Mouse (Mus musculus): ENCODE measurements around the gene Dok4. TPM values are rescaled to one million over a fixed set of nuclear protein-coding genes. Genes with fewer than 3 reads are reported as not detected.
A peak's percentile ranks its signal among the peaks of the same experiment; 100 is the strongest.
"Not testable (repeated sequence)": the region's sequence is repeated elsewhere in the genome, so short reads cannot be mapped to it uniquely, and the experiment has no call there.

Gene Dok4
- polyA plus RNA-seq, 1 experiment from 2014 or later = 12.9 TPM

- H3K4me3 ChIP-seq (ENCODE audit: low read depth, low read length) = peak within 1 kb of the TSS; percentile 92
- H3K4me2 ChIP-seq = peak within 1 kb of the TSS; percentile 90
- H3K27me3 ChIP-seq (ENCODE audit: control insufficient read depth, insufficient read depth, low read length) = no peaks in the 10 kb centered on the region
- peak; percentile 99 for DNase-seq (ENCODE audit: low spot score, missing footprints)
- peak within 1 kb of the TSS; percentile 63 for H3K9ac ChIP-seq (ENCODE audit: low read length)
- no peaks in the 10 kb centered on the region for H3K9me3 ChIP-seq (ENCODE audit: control insufficient read depth, low read length)
- no peaks in the 10 kb centered on the region for H3K36me3 ChIP-seq (ENCODE audit: control insufficient read depth, insufficient read depth, low read length)
- peak within 1 kb of the TSS; percentile 25 for H3K27ac ChIP-seq (ENCODE audit: low read depth, low read length)
- ATAC-seq (ENCODE audit: low FRiP score) = peak; percentile 97
- peaks cover 9% of the 10 kb centered on the region for H3K4me1 ChIP-seq (ENCODE audit: control insufficient read depth, insufficient read depth, low read length)
- WGBS = under 1% methylated on average over 78 of the region's 82 CpGs
Observed at GRCm38 (mm10) chr8:94837662-94838574, 38.2 kb downstream of the Dok4 start, which contains the start of the genes Coq9 and Ciapin1. Coq9 (plus strand) TSS chr8:94838321. Ciapin1 (minus strand) TSS chr8:94838358.

GRCm38 (mm10) chr8:94836456-94837240 lies 39.5 kb downstream of the Dok4 start:
- WGBS = 78% methylated on average over 11 of the region's 11 CpGs
- Histone ChIP-seq H3K4me3 (ENCODE audit: low read depth, low read length) (peak overlapping the region; percentile 92), H3K36me3 (ENCODE audit: control insufficient read depth, insufficient read depth, low read length) (0 out of 2 replicates have a peak, but pooled peaks cover 2% of the 10 kb centered on the region), H3K9ac (ENCODE audit: low read length) (no peak overlapping the region; the same call in 1 of the 2 replicates), H3K9me3 (ENCODE audit: control insufficient read depth, low read length) (no peaks in the 10 kb centered on the region), H3K27me3 (ENCODE audit: control insufficient read depth, insufficient read depth, low read length) (no peaks in the 10 kb centered on the region), H3K4me1 (ENCODE audit: control insufficient read depth, insufficient read depth, low read length) (peaks cover 9% of the 10 kb centered on the region), H3K4me2 (peak overlapping the region; percentile 90), H3K27ac (ENCODE audit: low read depth, low read length) (no peak overlapping the region)
- no peak for DNase-seq (ENCODE audit: low spot score, missing footprints)
- ATAC-seq (ENCODE audit: low FRiP score) = no peak

GRCm38 (mm10) chr8:94835751-94836150 lies 40.4 kb downstream of the Dok4 start:
- H3K9ac ChIP-seq (ENCODE audit: low read length); DNase-seq (ENCODE audit: low spot score, missing footprints); H3K27ac ChIP-seq (ENCODE audit: low read depth, low read length); H3K4me3 ChIP-seq (ENCODE audit: low read depth, low read length); H3K4me2 ChIP-seq; H3K4me1 ChIP-seq (ENCODE audit: control insufficient read depth, insufficient read depth, low read length); H3K36me3 ChIP-seq (ENCODE audit: control insufficient read depth, insufficient read depth, low read length); H3K9me3 ChIP-seq (ENCODE audit: control insufficient read depth, low read length); ATAC-seq (ENCODE audit: low FRiP score); H3K27me3 ChIP-seq (ENCODE audit: control insufficient read depth, insufficient read depth, low read length): not testable (repeated sequence)
- 94% methylated on average over 13 of the region's 13 CpGs for WGBS

DNA sequence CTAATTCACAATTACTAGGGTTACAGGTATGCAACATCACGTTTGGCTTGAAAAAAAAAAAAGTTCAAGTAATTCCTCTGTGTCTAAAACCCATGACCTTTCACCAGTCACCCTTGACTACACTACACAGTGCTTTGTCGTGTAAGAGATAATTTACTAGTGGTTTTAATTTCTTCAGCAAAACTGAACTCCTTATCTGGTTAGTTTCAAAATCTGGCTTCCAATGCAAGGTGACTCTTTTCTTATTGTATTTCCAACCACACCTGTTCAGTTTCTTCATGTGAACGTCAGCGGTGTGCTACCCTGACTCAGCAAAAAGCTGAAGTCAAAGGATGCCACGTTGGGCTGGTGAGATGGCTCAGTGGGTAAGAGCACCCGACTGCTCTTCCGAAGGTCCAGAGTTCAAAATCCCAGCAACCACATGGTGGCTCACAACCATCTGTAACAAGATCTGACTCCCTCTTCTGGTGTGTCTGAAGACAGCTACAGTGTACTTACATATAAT lies 42.2 kb downstream of the Dok4 start:
- H3K36me3 ChIP-seq (ENCODE audit: control insufficient read depth, insufficient read depth, low read length) = peaks cover 11% of the 10 kb centered on the region
- not testable (repeated sequence) for H3K9me3 ChIP-seq (ENCODE audit: control insufficient read depth, low read length); DNase-seq (ENCODE audit: low spot score, missing footprints); H3K4me3 ChIP-seq (ENCODE audit: low read depth, low read length); H3K4me2 ChIP-seq; H3K9ac ChIP-seq (ENCODE audit: low read length); H3K27ac ChIP-seq (ENCODE audit: low read depth, low read length); ATAC-seq (ENCODE audit: low FRiP score); H3K27me3 ChIP-seq (ENCODE audit: control insufficient read depth, insufficient read depth, low read length); H3K4me1 ChIP-seq (ENCODE audit: control insufficient read depth, insufficient read depth, low read length)
- 87% methylated on average over 7 of the region's 7 CpGs for WGBS

- no peaks in the 10 kb centered on the region for H3K9me3 ChIP-seq (ENCODE audit: control insufficient read depth, low read length)
- WGBS = 94% methylated on average over 6 of the region's 6 CpGs
- H3K4me3 ChIP-seq (ENCODE audit: low read depth, low read length) = no peak overlapping the region
- no peak overlapping the region for H3K9ac ChIP-seq (ENCODE audit: low read length)
- H3K36me3 ChIP-seq (ENCODE audit: control insufficient read depth, insufficient read depth, low read length) = peaks cover 17% of the 10 kb centered on the region
- DNase-seq (ENCODE audit: low spot score, missing footprints) (peak; percentile 23), ATAC-seq (ENCODE audit: low FRiP score) (no peak)
- H3K27me3 ChIP-seq (ENCODE audit: control insufficient read depth, insufficient read depth, low read length) = no peaks in the 10 kb centered on the region
- no peak overlapping the region for H3K27ac ChIP-seq (ENCODE audit: low read depth, low read length)
- no peak overlapping the region for H3K4me2 ChIP-seq
- no peaks in the 10 kb centered on the region for H3K4me1 ChIP-seq (ENCODE audit: control insufficient read depth, insufficient read depth, low read length)
Observed at GRCm38 (mm10) chr8:94828284-94828683, 47.8 kb downstream of the Dok4 start.

- 94% methylated on average over 5 of the region's 5 CpGs for WGBS
- H3K4me3 ChIP-seq (ENCODE audit: low read depth, low read length) = no peak overlapping the region
- H3K9me3 ChIP-seq (ENCODE audit: control insufficient read depth, low read length) = no peaks in the 10 kb centered on the region
- ATAC-seq (ENCODE audit: low FRiP score) (no peak), DNase-seq (ENCODE audit: low spot score, missing footprints) (no peak)
- H3K9ac ChIP-seq (ENCODE audit: low read length) = no peak overlapping the region
- no peak overlapping the region for H3K4me2 ChIP-seq
- H3K36me3 ChIP-seq (ENCODE audit: control insufficient read depth, insufficient read depth, low read length) = peaks cover 18% of the 10 kb centered on the region
- no peak overlapping the region for H3K27ac ChIP-seq (ENCODE audit: low read depth, low read length)
- H3K27me3 ChIP-seq (ENCODE audit: control insufficient read depth, insufficient read depth, low read length) = no peaks in the 10 kb centered on the region
- H3K4me1 ChIP-seq (ENCODE audit: control insufficient read depth, insufficient read depth, low read length) = no peaks in the 10 kb centered on the region
Observed at GRCm38 (mm10) chr8:94826210-94826609, 49.9 kb downstream of the Dok4 start.

- no peak overlapping the region for H3K4me3 ChIP-seq (ENCODE audit: low read depth, low read length)
- no peak overlapping the region for H3K27ac ChIP-seq (ENCODE audit: low read depth, low read length)
- no peak overlapping the region for H3K9ac ChIP-seq (ENCODE audit: low read length)
- WGBS = 88% methylated on average over 6 of the region's 6 CpGs
- H3K36me3 ChIP-seq (ENCODE audit: control insufficient read depth, insufficient read depth, low read length) = peaks cover 13% of the 10 kb centered on the region
- no peaks in the 10 kb centered on the region for H3K9me3 ChIP-seq (ENCODE audit: control insufficient read depth, low read length)
- H3K27me3 ChIP-seq (ENCODE audit: control insufficient read depth, insufficient read depth, low read length) = no peaks in the 10 kb centered on the region
- H3K4me2 ChIP-seq = no peak overlapping the region
- H3K4me1 ChIP-seq (ENCODE audit: control insufficient read depth, insufficient read depth, low read length) = no peaks in the 10 kb centered on the region
- no peak for ATAC-seq (ENCODE audit: low FRiP score)
- no peak for DNase-seq (ENCODE audit: low spot score, missing footprints)
Observed at GRCm38 (mm10) chr8:94825170-94825569, 51.0 kb downstream of the Dok4 start.

- 79% methylated on average over 23 of the region's 23 CpGs for WGBS
- no peaks in the 10 kb centered on the region for H3K9me3 ChIP-seq (ENCODE audit: control insufficient read depth, low read length)
- peak; percentile 50; the same call in 1 of the 2 replicates for ATAC-seq (ENCODE audit: low FRiP score)
Observed at GRCm38 (mm10) chr8:94822637-94823560, 53.2 kb downstream of the Dok4 start.

More at GRCm38 (mm10) chr8:94822637-94823560, 53.2 kb downstream of the Dok4 start:
- no peak overlapping the region for H3K4me2 ChIP-seq
- peaks cover 10% of the 10 kb centered on the region for H3K36me3 ChIP-seq (ENCODE audit: control insufficient read depth, insufficient read depth, low read length)
- H3K4me3 ChIP-seq (ENCODE audit: low read depth, low read length) = no peak overlapping the region
- H3K4me1 ChIP-seq (ENCODE audit: control insufficient read depth, insufficient read depth, low read length) = no peaks in the 10 kb centered on the region
- no peaks in the 10 kb centered on the region for H3K27me3 ChIP-seq (ENCODE audit: control insufficient read depth, insufficient read depth, low read length)
- no peak overlapping the region for H3K27ac ChIP-seq (ENCODE audit: low read depth, low read length)
- peak; percentile 91 for DNase-seq (ENCODE audit: low spot score, missing footprints)
- H3K9ac ChIP-seq (ENCODE audit: low read length) = no peak overlapping the region
